Mouse (Mus musculus) embryonic facial prominence, embryonic 14.5 days (tissue): Measurements from ENCODE around the gene Pde4b. TPM values are rescaled to one million over a fixed set of nuclear protein-coding genes. Genes with fewer than 3 reads are reported as not detected.

ENCODE experiments used
- ATAC-seq: fragments of 200-750 bp; cut with Nextera tagmentation; 2 replicates; pipeline ENCODE4 v1.8.0; 2017; ENCODE audit warnings: low read depth, moderate number of reproducible peaks, moderate TSS enrichment
- DNase-seq: peaks from one replicate; pipeline ENCODE4 v3.0.0-alpha.2; 2015; ENCODE audit warnings: low spot score
- H3K27ac ChIP-seq: fragments of 300-500 bp; sonication (generic); replicated peaks from 2 replicates; pipeline ENCODE4 v1.5.1; 2014; ENCODE audit warnings: low read depth, mild to moderate bottlenecking, low read length, moderate library complexity
- H3K27me3 ChIP-seq: fragments of 300-500 bp; sonication (generic); replicated peaks from 2 replicates; pipeline ENCODE4 v1.6.1; 2014; ENCODE audit warnings: low read length; ENCODE audit not compliant: control insufficient read depth, insufficient read depth
- H3K36me3 ChIP-seq: fragments of 300-500 bp; sonication (generic); 2 replicates; pipeline ENCODE4 v1.6.1; 2014; ENCODE audit warnings: low read length, mixed read lengths; ENCODE audit not compliant: control insufficient read depth, insufficient read depth
- H3K4me1 ChIP-seq: fragments of 300-500 bp; sonication (generic); 2 replicates; pipeline ENCODE4 v1.6.1; 2014; ENCODE audit warnings: antibody characterized with exemption, low read length; ENCODE audit not compliant: control insufficient read depth, insufficient read depth
- H3K4me2 ChIP-seq: fragments of 300-500 bp; sonication (generic); 2 replicates; pipeline ENCODE4 v1.6.1; 2014; ENCODE audit warnings: low read depth, mild to moderate bottlenecking, low read length, moderate library complexity, mixed read lengths
- H3K4me3 ChIP-seq: fragments of 300-500 bp; sonication (generic); 2 replicates; pipeline ENCODE4 v1.5.1; 2014; ENCODE audit warnings: low read depth, mild to moderate bottlenecking, low read length
- H3K9ac ChIP-seq: fragments of 300-500 bp; sonication (generic); 2 replicates; pipeline ENCODE4 v1.6.1; 2014; ENCODE audit warnings: low read depth, mild to moderate bottlenecking, low read length, moderate library complexity, mixed read lengths
- H3K9me3 ChIP-seq: fragments of 300-500 bp; sonication (generic); 2 replicates; pipeline ENCODE4 v1.6.1; 2016; ENCODE audit warnings: low read length; ENCODE audit not compliant: control insufficient read depth
- WGBS: fragments of 180-500 bp; shearing (Covaris S2); extraction: QIAGEN DNeasy Blood & Tissue Kit; methylation state at CpG from one replicate; pipeline ENCODE4 v1.1.7; 2014; 5-methylcytosine and 5-hydroxymethylcytosine counted together
- polyA plus RNA-seq: library from polyadenylated mRNA; unstranded; fragments of >200 nt; fragmentation: Nextera tagmentation; extraction: Ambion mirVana; gene quantifications from 2 replicates; pipeline ENCODE4 v1.2.1, GENCODE M21; 2014

Pde4b gene
- polyA plus RNA-seq, 1 experiment from 2014 or later = 19.4 TPM

GRCm38 (mm10) chr4:102148766-102149165 lies 61.4 kb downstream of the Pde4b start:
- ATAC-seq (no peak), DNase-seq (no peak)
- WGBS = 85% methylated on average over 4 of the region's 4 CpGs
- no peaks in the 10 kb centered on the region for H3K9me3 ChIP-seq
- no peak overlapping the region for H3K27ac ChIP-seq
- no peaks in the 10 kb centered on the region for H3K4me1 ChIP-seq
- no peaks in the 10 kb centered on the region for H3K27me3 ChIP-seq
- no peak overlapping the region for H3K9ac ChIP-seq
- H3K36me3 ChIP-seq = no peaks in the 10 kb centered on the region
- H3K4me2 ChIP-seq = no peak overlapping the region
- H3K4me3 ChIP-seq = no peak overlapping the region

GRCm38 (mm10) chr4:102159178-102159577 lies 71.8 kb downstream of the Pde4b start:
- Histone ChIP-seq H3K36me3 (no peaks in the 10 kb centered on the region), H3K4me1 (no peaks in the 10 kb centered on the region), H3K9me3 (no peaks in the 10 kb centered on the region), H3K4me3 (no peak overlapping the region), H3K4me2 (no peak overlapping the region), H3K27ac (no peak overlapping the region), H3K9ac (no peak overlapping the region), H3K27me3 (no peaks in the 10 kb centered on the region)
- no peak for ATAC-seq
- DNase-seq = no peak

- Histone ChIP-seq H3K4me1 (no peaks in the 10 kb centered on the region), H3K4me2 (no peak overlapping the region), H3K4me3 (no peak overlapping the region), H3K27me3 (no peaks in the 10 kb centered on the region), H3K9ac (no peak overlapping the region), H3K27ac (no peak overlapping the region), H3K9me3 (no peaks in the 10 kb centered on the region), H3K36me3 (no peaks in the 10 kb centered on the region)
- ATAC-seq (no peak), DNase-seq (no peak)
- 37% methylated on average over 3 of the region's 3 CpGs for WGBS
Measured at GRCm38 (mm10) chr4:102171636-102172035, 84.3 kb downstream of the Pde4b start.

GRCm38 (mm10) chr4:102172711-102173213 lies 85.4 kb downstream of the Pde4b start:
- DNase-seq (no peak), ATAC-seq (no peak)
- H3K9me3 ChIP-seq = no peaks in the 10 kb centered on the region
- no peak overlapping the region for H3K4me3 ChIP-seq
- 63% methylated on average over 7 of the region's 7 CpGs for WGBS
- no peak overlapping the region for H3K9ac ChIP-seq
- no peaks in the 10 kb centered on the region for H3K36me3 ChIP-seq
- no peak overlapping the region for H3K4me2 ChIP-seq
- H3K27ac ChIP-seq = no peak overlapping the region
- no peaks in the 10 kb centered on the region for H3K4me1 ChIP-seq
- no peaks in the 10 kb centered on the region for H3K27me3 ChIP-seq

- Histone ChIP-seq H3K4me3 (no peak overlapping the region), H3K27ac (no peak overlapping the region), H3K4me1 (no peaks in the 10 kb centered on the region), H3K9ac (no peak overlapping the region), H3K27me3 (no peaks in the 10 kb centered on the region), H3K9me3 (no peaks in the 10 kb centered on the region), H3K36me3 (no peaks in the 10 kb centered on the region), H3K4me2 (no peak overlapping the region)
- DNase-seq (no peak), ATAC-seq (no peak)
- WGBS = 80% methylated on average over 2 of the region's 2 CpGs
Measured at GRCm38 (mm10) chr4:102175985-102176384, 88.6 kb downstream of the Pde4b start.

GRCm38 (mm10) chr4:102177258-102177657 lies 89.9 kb downstream of the Pde4b start:
- Histone ChIP-seq H3K9ac (no peak overlapping the region), H3K4me2 (no peak overlapping the region), H3K27me3 (no peaks in the 10 kb centered on the region), H3K4me3 (no peak overlapping the region), H3K36me3 (no peaks in the 10 kb centered on the region), H3K9me3 (no peaks in the 10 kb centered on the region), H3K27ac (no peak overlapping the region), H3K4me1 (no peaks in the 10 kb centered on the region)
- no peak for ATAC-seq
- DNase-seq = no peak
- 77% methylated on average over 5 of the region's 5 CpGs for WGBS

GRCm38 (mm10) chr4:102186888-102187287 lies 99.5 kb downstream of the Pde4b start:
- Histone ChIP-seq H3K27ac (no peak overlapping the region), H3K4me2 (no peak overlapping the region), H3K4me1 (no peaks in the 10 kb centered on the region), H3K4me3 (no peak overlapping the region), H3K9me3 (no peaks in the 10 kb centered on the region), H3K9ac (no peak overlapping the region), H3K36me3 (no peaks in the 10 kb centered on the region), H3K27me3 (no peaks in the 10 kb centered on the region)
- DNase-seq (no peak), ATAC-seq (no peak)
- WGBS = 85% methylated on average over 5 of the region's 5 CpGs

GRCm38 (mm10) chr4:102197707-102198106 lies 110.4 kb downstream of the Pde4b start:
- Histone ChIP-seq H3K27me3 (no peaks in the 10 kb centered on the region), H3K36me3 (no peaks in the 10 kb centered on the region), H3K4me1 (peaks cover 4% of the 10 kb centered on the region; the same call in 1 of the 2 replicates), H3K9me3 (no peaks in the 10 kb centered on the region), H3K4me3 (no peak overlapping the region), H3K4me2 (no peak overlapping the region), H3K9ac (no peak overlapping the region), H3K27ac (no peak overlapping the region)
- WGBS = 84% methylated on average over 5 of the region's 5 CpGs
- ATAC-seq (no peak), DNase-seq (no peak)

GRCm38 (mm10) chr4:102209773-102210172 lies 122.4 kb downstream of the Pde4b start:
- 79% methylated on average over 2 of the region's 2 CpGs for WGBS
- DNase-seq (no peak), ATAC-seq (no peak)
- Histone ChIP-seq H3K4me1 (no peaks in the 10 kb centered on the region), H3K4me3 (no peak overlapping the region), H3K9me3 (no peaks in the 10 kb centered on the region), H3K27me3 (no peaks in the 10 kb centered on the region), H3K9ac (no peak overlapping the region), H3K27ac (no peak overlapping the region), H3K36me3 (no peaks in the 10 kb centered on the region), H3K4me2 (no peak overlapping the region)
